In genomic region chr3:98104851-98105471, GRCm38 (mm10) we compare ENCODE assay signal across 10 mouse cellular contexts. TPM values are rescaled to one million over a fixed set of nuclear protein-coding genes. Genes with fewer than 3 reads are reported as not detected.
DNase-seq lines count a peak whose midpoint lies in the region; ATAC-seq and TF ChIP-seq lines count a peak whose summit lies in the region.
"Had no signal": no experiment of that assay in that cellular context is flagged by ENCODE, and none has a peak within 500 bp of the region (broad histone marks: within the 10 kb centered on the region; RNA-seq: fewer than 3 reads in every experiment).

No protein-coding gene starts in this region.

- peaks cover 10% of the 10 kb centered on the region for H3K36me3 ChIP-seq in neural tube, embryonic 11.5 days (ENCODE audit: control insufficient read depth, insufficient read depth, low read length)
- peaks cover 96% of the 10 kb centered on the region for H3K36me3 ChIP-seq in heart, postnatal 0 days (replicated peaks; ENCODE audit: control insufficient read depth, insufficient read depth, low read length)

- peak; percentile 67 for ATAC-seq in neural tube, embryonic 11.5 days (ENCODE audit: insufficient read depth, low FRiP score, low TSS enrichment)
- no peak for ATAC-seq in heart, postnatal 0 days (ENCODE audit: insufficient read depth, low read depth)

- no peak overlapping the region for H3K4me2 ChIP-seq in neural tube, embryonic 11.5 days (ENCODE audit: low read depth)
- H3K4me2 ChIP-seq in heart, postnatal 0 days (ENCODE audit: low read depth, low read length): no peak overlapping the region

- no peaks in the 10 kb centered on the region for H3K27me3 ChIP-seq in neural tube, embryonic 11.5 days (ENCODE audit: control insufficient read depth, insufficient read depth, low read length)
- H3K27me3 ChIP-seq in heart, postnatal 0 days (ENCODE audit: control insufficient read depth, insufficient read depth, low read length): no peaks in the 10 kb centered on the region

- TF ChIP-seq EP300 in heart, postnatal 0 days (IDR thresholded peaks at IDR 0.05; ENCODE audit: low read depth): no peak

- H3K9ac ChIP-seq in neural tube, embryonic 11.5 days (ENCODE audit: low read length): peak overlapping the region; percentile 7; the same call in 1 of the 2 replicates
- H3K9ac ChIP-seq in heart, postnatal 0 days (replicated peaks; ENCODE audit: low read depth, low read length): no peak overlapping the region

- peaks cover 26% of the 10 kb centered on the region for H3K4me1 ChIP-seq in neural tube, embryonic 11.5 days (ENCODE audit: control insufficient read depth, insufficient read depth, low read length)
- H3K4me1 ChIP-seq in heart, postnatal 0 days (ENCODE audit: control insufficient read depth, insufficient read depth): no peaks in the 10 kb centered on the region

- DNase-seq in neural tube, embryonic 11.5 days (ENCODE audit: low spot score): peak; percentile 47
- DNase-seq in neural tube, embryonic 10.5 days (ENCODE audit: extremely low spot score, low spot score): no peak
- no peak for DNase-seq in heart, postnatal 0 days (ENCODE audit: low spot score)
- DNase-seq in kidney, postnatal 36 days: peak; percentile 52 to 67
- DNase-seq in thymus, postnatal 14 days: no peak
- no peak for DNase-seq in layer of hippocampus, adult 18-20 months (ENCODE audit: low spot score in 2 of 2)
- DNase-seq in urinary bladder, adult 18-20 months (ENCODE audit: low spot score in 2 of 2): no peak
- DNase-seq: cerebellum, adult 8-10 months had no signal

- TF ChIP-seq CTCF in heart, postnatal 0 days (IDR thresholded peaks at IDR 0.05; ENCODE audit: low read depth): no peak

- H3K27ac ChIP-seq in neural tube, embryonic 11.5 days (ENCODE audit: low read depth, low read length): peak overlapping the region; percentile 51; the same call in 1 of the 2 replicates
- peak overlapping the region; percentile 34; the same call in 1 of the 2 replicates for H3K27ac ChIP-seq in heart, postnatal 0 days (ENCODE audit: low read depth)
- H3K27ac ChIP-seq: stomach, postnatal 0 days had no signal

- no peaks in the 10 kb centered on the region for H3K9me3 ChIP-seq in neural tube, embryonic 11.5 days (ENCODE audit: control insufficient read depth, low read length)
- H3K9me3 ChIP-seq in heart, postnatal 0 days (replicated peaks; ENCODE audit: control insufficient read depth, low read length): 0 out of 2 replicates have a peak, but pooled peaks cover 5% of the 10 kb centered on the region

- WGBS in neural tube, embryonic 11.5 days: 26% methylated on average over 9 of the region's 9 CpGs
- WGBS in heart, postnatal 0 days: 69% methylated on average over 9 of the region's 9 CpGs

- no peak overlapping the region for H3K4me3 ChIP-seq in neural tube, embryonic 11.5 days (ENCODE audit: low read depth, low read length)
- H3K4me3 ChIP-seq in heart, postnatal 0 days (ENCODE audit: low read depth, low read length): no peak overlapping the region

RNA-seq across cellular contexts. Expression of gene Adam30, which starts 55.5 kb away (rescaled TPM):
- not detected in 2 replicates for polyA plus RNA-seq in neural tube, embryonic 11.5 days (2014; fragmentation: Nextera tagmentation; extraction: Ambion mirVana)
- total RNA-seq in heart, postnatal 0 days (2014; rRNA removed; ENCODE audit: low replicate concordance): not detected in 2 replicates
- not detected in 2 replicates for polyA plus RNA-seq in heart, postnatal 0 days (2015; fragmentation: Nextera tagmentation; extraction: Ambion mirVana)
- total RNA-seq in layer of hippocampus, adult 18-20 months (2021): not detected
- total RNA-seq: layer of hippocampus, postnatal 14 days had no signal
- polyA plus RNA-seq: stomach, postnatal 0 days had no signal

Comparison
In these comparisons a context has a peak if more than half of its experiments do, and no peak if none do; other contexts are left out.
1. DNase-seq: peak in neural tube, embryonic 11.5 days (single experiment) and kidney, postnatal 36 days (2 of 2); none in neural tube, embryonic 10.5 days (single experiment), heart, postnatal 0 days (single experiment), thymus, postnatal 14 days (single experiment), layer of hippocampus, adult 18-20 months (0 of 2) and urinary bladder, adult 18-20 months (0 of 2).